Mouse (Mus musculus) E14TG2a.4 (cell line): Measurements from ENCODE around the gene Sec1.
A peak's percentile ranks its signal among the peaks of the same experiment; 100 is the strongest.

Source experiments
- H3K27me3 ChIP-seq: 2 replicates; pipeline ENCODE4 v1.6.1; 2014; ENCODE audit warnings: low read length, control low read depth; ENCODE audit not compliant: insufficient read depth
- H3K36me3 ChIP-seq: 2 replicates; pipeline ENCODE4 v1.6.1; 2014; ENCODE audit warnings: low read length, control low read depth; ENCODE audit not compliant: insufficient read depth
- H3K4me1 ChIP-seq: replicated peaks from 2 replicates; pipeline ENCODE4 v1.6.1; 2014; ENCODE audit warnings: low read depth, low read length, control low read depth
- H3K4me3 ChIP-seq: replicated peaks from 2 replicates; pipeline ENCODE4 v1.5.1; 2014; ENCODE audit warnings: mild to moderate bottlenecking, low read length
- H3K9me3 ChIP-seq: 2 replicates; pipeline ENCODE4 v1.6.1; 2014; ENCODE audit warnings: low read length, control low read depth
- CTCF ChIP-seq: conservative IDR thresholded peaks from 2 replicates; pipeline ENCODE4 v1.5.1; 2014; ENCODE audit warnings: low read length
- NANOG ChIP-seq: IDR thresholded peaks from 2 replicates; pipeline ENCODE4 v1.6.1; 2014; ENCODE audit warnings: borderline replicate concordance, low read length, mixed read lengths
- POU5F1 ChIP-seq: IDR thresholded peaks from 2 replicates; pipeline ENCODE4 v1.6.1; 2014; ENCODE audit warnings: low read length, borderline replicate concordance

Sec1 gene

GRCm38 (mm10) chr7:45715741-45716459 is 21.7 kb upstream of the Sec1 start:
- Histone ChIP-seq H3K4me1 (peaks cover 71% of the 10 kb centered on the region), H3K27me3 (no peaks in the 10 kb centered on the region), H3K4me3 (peak overlapping the region; percentile 85), H3K9me3 (no peaks in the 10 kb centered on the region), H3K36me3 (peaks cover 69% of the 10 kb centered on the region)
- no peak for TF ChIP-seq CTCF

GRCm38 (mm10) chr7:45715090-45715708 is 21.0 kb upstream of the Sec1 start, which contains the start of gene Rpl18:
Gene Rpl18, plus strand, starts transcription at chr7:45715457.
- TF ChIP-seq NANOG (no peak), POU5F1 (no peak), CTCF (no peak)
- H3K4me3 ChIP-seq: peak within 1 kb of the TSS; percentile 85
- peaks cover 69% of the 10 kb centered on the region for H3K36me3 ChIP-seq
- no peaks in the 10 kb centered on the region for H3K27me3 ChIP-seq
- H3K9me3 ChIP-seq: no peaks in the 10 kb centered on the region
- H3K4me1 ChIP-seq: peaks cover 71% of the 10 kb centered on the region

- Histone ChIP-seq H3K4me1 (peaks cover 72% of the 10 kb centered on the region), H3K36me3 (peaks cover 69% of the 10 kb centered on the region), H3K9me3 (no peaks in the 10 kb centered on the region), H3K4me3 (peak overlapping the region; percentile 85), H3K27me3 (no peaks in the 10 kb centered on the region)
- TF ChIP-seq POU5F1 (no peak), CTCF (no peak), NANOG (no peak)
Measured at GRCm38 (mm10) chr7:45714630-45715089, 20.5 kb upstream of the Sec1 start.

- H3K4me1 ChIP-seq: peaks cover 76% of the 10 kb centered on the region
- H3K4me3 ChIP-seq: peak overlapping the region; percentile 85
- no peaks in the 10 kb centered on the region for H3K9me3 ChIP-seq
- TF ChIP-seq POU5F1: no peak
- no peak for TF ChIP-seq CTCF
- no peak for TF ChIP-seq NANOG
- H3K36me3 ChIP-seq: peaks cover 69% of the 10 kb centered on the region
- H3K27me3 ChIP-seq: no peaks in the 10 kb centered on the region
Measured at GRCm38 (mm10) chr7:45713881-45714520, 19.8 kb upstream of the Sec1 start.

- peaks cover 69% of the 10 kb centered on the region for H3K36me3 ChIP-seq
- H3K9me3 ChIP-seq: no peaks in the 10 kb centered on the region
- peaks cover 82% of the 10 kb centered on the region for H3K4me1 ChIP-seq
- H3K27me3 ChIP-seq: no peaks in the 10 kb centered on the region
- TF ChIP-seq POU5F1 (no peak), CTCF (no peak), NANOG (no peak)
- H3K4me3 ChIP-seq: 0 out of 2 replicates have a peak overlapping the region, but pooled peaks have one; percentile 29
Measured at GRCm38 (mm10) chr7:45713396-45713795, 19.2 kb upstream of the Sec1 start.

- Histone ChIP-seq H3K4me3 (peak overlapping the region; percentile 26; the same call in 1 of the 2 replicates), H3K27me3 (no peaks in the 10 kb centered on the region), H3K4me1 (peaks cover 93% of the 10 kb centered on the region), H3K9me3 (no peaks in the 10 kb centered on the region), H3K36me3 (peaks cover 70% of the 10 kb centered on the region)
- TF ChIP-seq NANOG: no peak
- TF ChIP-seq POU5F1: no peak
- no peak for TF ChIP-seq CTCF
Measured at GRCm38 (mm10) chr7:45712022-45712757, 18.0 kb upstream of the Sec1 start.

- no peak for TF ChIP-seq CTCF
- TF ChIP-seq POU5F1: no peak
- TF ChIP-seq NANOG: no peak
Measured at GRCm38 (mm10) chr7:45711316-45712021, 17.3 kb upstream of the Sec1 start.

More at GRCm38 (mm10) chr7:45711316-45712021, 17.3 kb upstream of the Sec1 start:
- Histone ChIP-seq H3K4me3 (peak overlapping the region; percentile 49), H3K4me1 (peaks cover 89% of the 10 kb centered on the region), H3K27me3 (no peaks in the 10 kb centered on the region), H3K36me3 (peaks cover 67% of the 10 kb centered on the region), H3K9me3 (no peaks in the 10 kb centered on the region)
